Mouse (Mus musculus): ENCODE results near the gene 1700021F05Rik. TPM values are rescaled to one million over a fixed set of nuclear protein-coding genes. Genes with fewer than 3 reads are reported as not detected.

The 1700021F05Rik gene
- polyA plus RNA-seq, 1 experiment from 2014 or later, result 90.8 TPM

- peak overlapping the region; percentile 85 to 88 for H3K27ac ChIP-seq (replicated peaks in 1 of 2; ENCODE audit: control insufficient read depth in 1 of 2, insufficient read depth in 1 of 2, low read depth in 2 of 2, low read length in 2 of 2)
- H3K4me2 ChIP-seq (ENCODE audit: low read length), result peak overlapping the region; percentile 58
- H3K4me1 ChIP-seq (ENCODE audit: control insufficient read depth in 2 of 2, insufficient read depth in 2 of 2, low read length in 2 of 2), result peaks cover 15 to 43% of the 10 kb centered on the region in 2 experiments
- no peak for ATAC-seq (ENCODE audit: insufficient number of reproducible peaks, insufficient read depth, low FRiP score, low read depth)
- no peaks in the 10 kb centered on the region for H3K36me3 ChIP-seq (ENCODE audit: control insufficient read depth, insufficient read depth, low read length)
- 14% methylated on average over 9 of the region's 9 CpGs for WGBS
- H3K27me3 ChIP-seq (ENCODE audit: control insufficient read depth, insufficient read depth, low read length), result no peaks in the 10 kb centered on the region
- peak overlapping the region; percentile 71 for H3K9ac ChIP-seq (ENCODE audit: low read length)
- no peaks in the 10 kb centered on the region for H3K9me3 ChIP-seq (ENCODE audit: control insufficient read depth, low read length)
- H3K4me3 ChIP-seq (ENCODE audit: control insufficient read depth in 1 of 2, insufficient read depth in 1 of 2, low read depth in 1 of 2, low read length in 2 of 2), result peak overlapping the region in 1 of 2 experiments; percentile 20; a peak in 1 of 4 replicates
Measured at GRCm38 (mm10) chr10:43483426-43483995, 57.3 kb downstream of the 1700021F05Rik start.

GRCm38 (mm10) chr10:43482021-43482420 is 58.8 kb downstream of the 1700021F05Rik start:
- H3K4me3 ChIP-seq (ENCODE audit: control insufficient read depth in 1 of 2, insufficient read depth in 1 of 2, low read depth in 1 of 2, low read length in 2 of 2), result no peak overlapping the region
- no peak overlapping the region for H3K4me2 ChIP-seq (ENCODE audit: low read length)
- 89% methylated on average over 5 of the region's 5 CpGs for WGBS
- H3K9ac ChIP-seq (ENCODE audit: low read length), result no peak overlapping the region
- no peak overlapping the region for H3K27ac ChIP-seq (replicated peaks in 1 of 2; ENCODE audit: control insufficient read depth in 1 of 2, insufficient read depth in 1 of 2, low read depth in 2 of 2, low read length in 2 of 2)
- ATAC-seq (ENCODE audit: insufficient number of reproducible peaks, insufficient read depth, low FRiP score, low read depth), result no peak
- H3K27me3 ChIP-seq (ENCODE audit: control insufficient read depth, insufficient read depth, low read length), result no peaks in the 10 kb centered on the region
- peaks cover 11 to 34% of the 10 kb centered on the region in 2 experiments; a peak in 3 of 4 replicates for H3K4me1 ChIP-seq (ENCODE audit: control insufficient read depth in 2 of 2, insufficient read depth in 2 of 2, low read length in 2 of 2)
- no peaks in the 10 kb centered on the region for H3K36me3 ChIP-seq (ENCODE audit: control insufficient read depth, insufficient read depth, low read length)
- no peaks in the 10 kb centered on the region for H3K9me3 ChIP-seq (ENCODE audit: control insufficient read depth, low read length)

- H3K9me3 ChIP-seq (ENCODE audit: control insufficient read depth, low read length), result no peaks in the 10 kb centered on the region
Measured at GRCm38 (mm10) chr10:43481179-43481578, 59.6 kb downstream of the 1700021F05Rik start.

GRCm38 (mm10) chr10:43480227-43480849 is 60.5 kb downstream of the 1700021F05Rik start:
- Histone ChIP-seq H3K36me3 (ENCODE audit: control insufficient read depth, insufficient read depth, low read length) (no peaks in the 10 kb centered on the region), H3K27me3 (ENCODE audit: control insufficient read depth, insufficient read depth, low read length) (no peaks in the 10 kb centered on the region), H3K27ac (replicated peaks in 1 of 2; ENCODE audit: control insufficient read depth in 1 of 2, insufficient read depth in 1 of 2, low read depth in 2 of 2, low read length in 2 of 2) (peak overlapping the region; percentile 84 to 98), H3K4me1 (ENCODE audit: control insufficient read depth in 2 of 2, insufficient read depth in 2 of 2, low read length in 2 of 2) (peaks cover 11 to 34% of the 10 kb centered on the region in 2 experiments; a peak in 3 of 4 replicates), H3K9me3 (ENCODE audit: control insufficient read depth, low read length) (no peaks in the 10 kb centered on the region), H3K9ac (ENCODE audit: low read length) (peak overlapping the region; percentile 95), H3K4me3 (ENCODE audit: control insufficient read depth in 1 of 2, insufficient read depth in 1 of 2, low read depth in 1 of 2, low read length in 2 of 2) (peak overlapping the region; percentile 89 to 90), H3K4me2 (ENCODE audit: low read length) (peak overlapping the region; percentile 96)
- 18% methylated on average over 13 of the region's 13 CpGs for WGBS
- no peak for ATAC-seq (ENCODE audit: insufficient number of reproducible peaks, insufficient read depth, low FRiP score, low read depth)

More at GRCm38 (mm10) chr10:43481179-43481578, 59.6 kb downstream of the 1700021F05Rik start:
- Histone ChIP-seq H3K4me3 (ENCODE audit: control insufficient read depth in 1 of 2, insufficient read depth in 1 of 2, low read depth in 1 of 2, low read length in 2 of 2) (no peak overlapping the region), H3K4me1 (ENCODE audit: control insufficient read depth in 2 of 2, insufficient read depth in 2 of 2, low read length in 2 of 2) (peaks cover 11 to 34% of the 10 kb centered on the region in 2 experiments; a peak in 3 of 4 replicates), H3K4me2 (ENCODE audit: low read length) (0 out of 2 replicates have a peak overlapping the region, but pooled peaks have one; percentile 96), H3K9ac (ENCODE audit: low read length) (no peak overlapping the region), H3K27ac (replicated peaks in 1 of 2; ENCODE audit: control insufficient read depth in 1 of 2, insufficient read depth in 1 of 2, low read depth in 2 of 2, low read length in 2 of 2) (no peak overlapping the region), H3K36me3 (ENCODE audit: control insufficient read depth, insufficient read depth, low read length) (no peaks in the 10 kb centered on the region), H3K27me3 (ENCODE audit: control insufficient read depth, insufficient read depth, low read length) (no peaks in the 10 kb centered on the region)
- ATAC-seq (ENCODE audit: insufficient number of reproducible peaks, insufficient read depth, low FRiP score, low read depth), result no peak
- WGBS, result 40% methylated on average over 4 of the region's 4 CpGs

GRCm38 (mm10) chr10:43479436-43480157 is 61.2 kb downstream of the 1700021F05Rik start:
- H3K4me1 ChIP-seq (ENCODE audit: control insufficient read depth in 2 of 2, insufficient read depth in 2 of 2, low read length in 2 of 2), result peaks cover 11 to 30% of the 10 kb centered on the region in 2 experiments; a peak in 3 of 4 replicates
- under 1% methylated on average over 59 of the region's 103 CpGs for WGBS
- peak; percentile 81 for ATAC-seq (ENCODE audit: insufficient number of reproducible peaks, insufficient read depth, low FRiP score, low read depth)
- no peaks in the 10 kb centered on the region for H3K27me3 ChIP-seq (ENCODE audit: control insufficient read depth, insufficient read depth, low read length)
- H3K27ac ChIP-seq (replicated peaks in 1 of 2; ENCODE audit: control insufficient read depth in 1 of 2, insufficient read depth in 1 of 2, low read depth in 2 of 2, low read length in 2 of 2), result peak overlapping the region; percentile 84 to 98
- H3K4me3 ChIP-seq (ENCODE audit: control insufficient read depth in 1 of 2, insufficient read depth in 1 of 2, low read depth in 1 of 2, low read length in 2 of 2), result peak overlapping the region; percentile 89 to 90
- peak overlapping the region; percentile 95 for H3K9ac ChIP-seq (ENCODE audit: low read length)
- peak overlapping the region; percentile 96 for H3K4me2 ChIP-seq (ENCODE audit: low read length)
- no peaks in the 10 kb centered on the region for H3K36me3 ChIP-seq (ENCODE audit: control insufficient read depth, insufficient read depth, low read length)
- no peaks in the 10 kb centered on the region for H3K9me3 ChIP-seq (ENCODE audit: control insufficient read depth, low read length)

GRCm38 (mm10) chr10:43478751-43479435 is 61.9 kb downstream of the 1700021F05Rik start, which contains the start of gene Bend3:
Gene Bend3, plus strand, starts transcription at chr10:43478831.
- peak; percentile 32 for ATAC-seq (ENCODE audit: insufficient number of reproducible peaks, insufficient read depth, low FRiP score, low read depth)
- H3K9me3 ChIP-seq (ENCODE audit: control insufficient read depth, low read length), result no peaks in the 10 kb centered on the region
- H3K36me3 ChIP-seq (ENCODE audit: control insufficient read depth, insufficient read depth, low read length), result no peaks in the 10 kb centered on the region
- peak within 1 kb of the TSS; percentile 86 to 98 for H3K27ac ChIP-seq (replicated peaks in 1 of 2; ENCODE audit: control insufficient read depth in 1 of 2, insufficient read depth in 1 of 2, low read depth in 2 of 2, low read length in 2 of 2)
- peak within 1 kb of the TSS; percentile 95 for H3K9ac ChIP-seq (ENCODE audit: low read length)
- peak within 1 kb of the TSS; percentile 96 for H3K4me2 ChIP-seq (ENCODE audit: low read length)
- under 1% methylated on average over 81 of the region's 101 CpGs for WGBS
- H3K27me3 ChIP-seq (ENCODE audit: control insufficient read depth, insufficient read depth, low read length), result no peaks in the 10 kb centered on the region
- H3K4me3 ChIP-seq (ENCODE audit: control insufficient read depth in 1 of 2, insufficient read depth in 1 of 2, low read depth in 1 of 2, low read length in 2 of 2), result peak within 1 kb of the TSS; percentile 89 to 90
- H3K4me1 ChIP-seq (ENCODE audit: control insufficient read depth in 2 of 2, insufficient read depth in 2 of 2, low read length in 2 of 2), result peaks cover 9 to 30% of the 10 kb centered on the region in 2 experiments; a peak in 3 of 4 replicates
